Mouse (Mus musculus): ENCODE data around the gene Tfap2c.

GRCm38 (mm10) chr2:172604625-172605024 lies 55.2 kb downstream of the Tfap2c start:
- TF ChIP-seq POLR2A (IDR thresholded peaks at IDR 0.05; ENCODE audit: extremely low read depth, insufficient read depth, low read length) (no peak), CTCF (IDR thresholded peaks at IDR 0.05; ENCODE audit: low read depth, low read length) (no peak)

All from liver, adult 2 months (tissue).